Comparison of ENCODE assay signal across 22 mouse cellular contexts in the genomic region with DNA sequence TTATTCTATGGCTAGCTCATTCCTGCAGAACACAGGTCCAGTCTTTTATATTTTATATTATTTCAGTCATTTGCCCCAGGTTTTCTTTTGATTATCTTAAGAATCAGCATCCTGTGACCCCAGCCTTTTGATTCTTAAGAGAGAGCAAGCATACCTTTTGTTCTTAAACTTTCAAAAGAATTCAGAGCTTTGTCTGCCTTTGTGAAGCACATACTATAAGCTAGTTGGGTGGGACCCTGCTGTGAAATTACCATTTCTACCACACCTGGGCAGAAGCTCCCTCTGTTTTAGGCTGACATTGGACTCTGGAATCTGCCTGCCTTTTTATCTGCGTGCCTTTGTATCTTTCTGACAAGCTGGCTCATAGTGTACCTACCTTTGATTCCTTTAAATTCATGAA.
"Had no signal": no experiment of that assay in that cellular context is flagged by ENCODE, and none has a peak within 500 bp of the region (broad histone marks: within the 10 kb centered on the region; RNA-seq: fewer than 3 reads in every experiment).

No protein-coding gene starts in this region.

- H3K4me1 ChIP-seq: kidney, embryonic 15.5 days; limb, embryonic 12.5 days; limb, embryonic 15.5 days; lung, embryonic 15.5 days; megakaryocyte, embryonic 14.5 days; midbrain, embryonic 10.5 days; midbrain, embryonic 15.5 days; neural tube, embryonic 12.5 days; neural tube, embryonic 15.5 days; stomach, embryonic 15.5 days had no signal

- DNase-seq: kidney, adult 8-10 months; kidney, postnatal 10 days; kidney, postnatal 36 days; left cerebral cortex, postnatal 4 days; liver, postnatal 0 days; lung, postnatal 10 days; lung, postnatal 36 days; right cerebral cortex, postnatal 25 days; spleen, adult 18-20 months; thymus, postnatal 36 days had no signal

- H3K9me3 ChIP-seq: kidney, embryonic 15.5 days; limb, embryonic 12.5 days; limb, embryonic 15.5 days; lung, embryonic 15.5 days; megakaryocyte, embryonic 14.5 days; midbrain, embryonic 10.5 days; midbrain, embryonic 15.5 days; neural tube, embryonic 12.5 days; neural tube, embryonic 15.5 days; stomach, embryonic 15.5 days had no signal

- H3K4me3 ChIP-seq: kidney, embryonic 15.5 days; limb, embryonic 12.5 days; limb, embryonic 15.5 days; lung, embryonic 15.5 days; megakaryocyte, embryonic 14.5 days; midbrain, embryonic 10.5 days; midbrain, embryonic 15.5 days; neural tube, embryonic 12.5 days; neural tube, embryonic 15.5 days; stomach, embryonic 15.5 days had no signal

- H3K4me2 ChIP-seq: kidney, embryonic 15.5 days; limb, embryonic 12.5 days; limb, embryonic 15.5 days; liver, embryonic 11.5 days; lung, embryonic 15.5 days; midbrain, embryonic 15.5 days; neural tube, embryonic 12.5 days; neural tube, embryonic 15.5 days; stomach, embryonic 15.5 days had no signal

- H3K36me3 ChIP-seq: kidney, embryonic 15.5 days; limb, embryonic 12.5 days; limb, embryonic 15.5 days; lung, embryonic 15.5 days; midbrain, embryonic 10.5 days; midbrain, embryonic 15.5 days; neural tube, embryonic 12.5 days; neural tube, embryonic 15.5 days; stomach, embryonic 15.5 days had no signal

- H3K27me3 ChIP-seq: kidney, embryonic 15.5 days; limb, embryonic 12.5 days; limb, embryonic 15.5 days; lung, embryonic 15.5 days; megakaryocyte, embryonic 14.5 days; midbrain, embryonic 15.5 days; neural tube, embryonic 12.5 days; neural tube, embryonic 15.5 days; stomach, embryonic 15.5 days had no signal

- H3K27ac ChIP-seq: kidney, embryonic 15.5 days; limb, embryonic 12.5 days; limb, embryonic 15.5 days; liver, embryonic 14.5 days; lung, embryonic 15.5 days; midbrain, embryonic 10.5 days; midbrain, embryonic 15.5 days; neural tube, embryonic 12.5 days; neural tube, embryonic 15.5 days; stomach, embryonic 15.5 days had no signal

- ATAC-seq: liver, postnatal 0 days; midbrain, embryonic 15.5 days had no signal

- H3K9ac ChIP-seq: kidney, embryonic 15.5 days; limb, embryonic 12.5 days; limb, embryonic 15.5 days; liver, embryonic 14.5 days; liver, postnatal 0 days; lung, embryonic 15.5 days; midbrain, embryonic 15.5 days; neural tube, embryonic 12.5 days; neural tube, embryonic 15.5 days; stomach, embryonic 15.5 days had no signal
